Mouse (Mus musculus): ENCODE measurements around the gene Dlg2.

GRCm38 (mm10) chr7:92427280-92427679 lies 1950.8 kb downstream of the Dlg2 start:
- TF ChIP-seq CTCF (IDR thresholded peaks at IDR 0.05; ENCODE audit: control insufficient read depth, insufficient read depth, insufficient read length) (no peak), MAX (IDR thresholded peaks at IDR 0.05) (no peak)

Data from C2C12 (cell line).